Mouse (Mus musculus): ENCODE results near the gene Tmem11. TPM values are rescaled to one million over a fixed set of nuclear protein-coding genes. Genes with fewer than 3 reads are reported as not detected.

Gene Tmem11
- polyA plus RNA-seq, 1 experiment, result 46.6 TPM

GRCm38 (mm10) chr11:60841467-60842200 lies 37.4 kb downstream of the Tmem11 start:
- TF ChIP-seq POLR2A (IDR thresholded peaks at IDR 0.05; ENCODE audit: extremely low read depth, insufficient read depth, low read length) (no peak), CTCF (IDR thresholded peaks at IDR 0.05; ENCODE audit: extremely low read depth, insufficient read depth, low read length) (no peak)
- H3K4me1 ChIP-seq (ENCODE audit: control insufficient read depth, insufficient read depth, low read length), result no peaks in the 10 kb centered on the region
- H3K27ac ChIP-seq (ENCODE audit: insufficient read depth, low read length), result no peak overlapping the region
- H3K4me3 ChIP-seq (ENCODE audit: insufficient read depth, low read length), result no peak overlapping the region

DNA sequence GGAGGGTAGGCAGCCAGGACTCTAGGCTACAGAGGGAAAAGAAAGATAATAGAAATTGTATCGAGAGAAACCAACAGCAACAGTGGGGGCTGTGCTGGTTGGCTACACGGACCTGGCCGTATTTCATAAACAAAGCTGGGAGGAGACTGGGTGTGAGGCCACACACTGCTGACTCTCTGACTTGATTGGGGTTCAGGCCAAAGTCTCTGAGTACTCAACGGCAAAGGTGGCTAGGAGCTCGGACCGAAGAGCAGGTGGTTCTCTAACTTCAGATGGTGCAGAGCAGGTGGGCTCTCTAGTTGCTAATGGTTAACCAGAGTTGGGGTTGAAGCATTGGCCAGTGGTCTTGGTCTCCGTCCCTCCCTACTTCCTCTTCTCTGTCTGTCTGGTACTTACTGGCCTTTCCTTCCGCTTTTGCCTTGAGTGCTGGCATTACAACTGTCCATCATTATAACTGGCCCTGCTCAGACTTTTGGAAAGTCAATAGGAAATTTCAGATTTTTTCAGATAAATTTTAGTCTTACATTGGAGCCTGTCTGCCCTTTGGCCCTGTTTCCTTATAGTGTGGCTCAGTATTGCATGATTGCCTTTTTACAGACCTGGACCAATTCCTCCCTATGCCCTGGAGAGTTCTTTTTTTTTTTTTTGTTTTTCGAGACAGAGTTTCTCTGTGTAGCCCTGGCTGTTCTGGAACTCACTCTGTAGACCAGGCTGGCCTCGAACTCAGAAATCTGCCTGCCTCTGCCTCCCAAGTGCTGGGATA lies 41.2 kb downstream of the Tmem11 start:
- no peak overlapping the region for H3K4me3 ChIP-seq (ENCODE audit: insufficient read depth, low read length)
- H3K4me1 ChIP-seq (ENCODE audit: control insufficient read depth, insufficient read depth, low read length), result no peaks in the 10 kb centered on the region
- no peak overlapping the region for H3K27ac ChIP-seq (ENCODE audit: insufficient read depth, low read length)
- no peak for TF ChIP-seq POLR2A (IDR thresholded peaks at IDR 0.05; ENCODE audit: extremely low read depth, insufficient read depth, low read length)
- no peak for TF ChIP-seq CTCF (IDR thresholded peaks at IDR 0.05; ENCODE audit: extremely low read depth, insufficient read depth, low read length)

DNA sequence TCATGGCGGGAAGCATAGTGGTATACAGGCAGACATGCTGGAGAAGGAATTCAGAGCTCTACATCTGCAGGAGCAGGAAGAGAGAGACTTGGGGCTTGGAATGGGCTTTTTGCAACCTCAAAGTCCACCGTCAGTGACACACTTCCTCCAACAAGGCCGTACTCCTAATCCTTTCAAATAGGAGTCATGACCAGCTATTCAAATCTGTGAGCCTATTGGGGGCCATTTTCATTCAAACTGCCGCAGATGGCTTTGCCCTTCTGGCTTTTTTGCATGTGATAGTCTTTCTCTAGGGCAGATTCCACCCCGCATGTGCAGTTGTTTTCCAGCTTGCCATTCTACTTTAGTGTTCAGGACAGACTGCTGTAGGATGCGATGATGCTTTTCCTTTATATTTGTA lies 42.2 kb downstream of the Tmem11 start:
- H3K4me1 ChIP-seq (ENCODE audit: control insufficient read depth, insufficient read depth, low read length), result no peaks in the 10 kb centered on the region
- no peak overlapping the region for H3K4me3 ChIP-seq (ENCODE audit: insufficient read depth, low read length)
- no peak overlapping the region for H3K27ac ChIP-seq (ENCODE audit: insufficient read depth, low read length)
- TF ChIP-seq CTCF (IDR thresholded peaks at IDR 0.05; ENCODE audit: extremely low read depth, insufficient read depth, low read length) (no peak), POLR2A (IDR thresholded peaks at IDR 0.05; ENCODE audit: extremely low read depth, insufficient read depth, low read length) (no peak)

DNA sequence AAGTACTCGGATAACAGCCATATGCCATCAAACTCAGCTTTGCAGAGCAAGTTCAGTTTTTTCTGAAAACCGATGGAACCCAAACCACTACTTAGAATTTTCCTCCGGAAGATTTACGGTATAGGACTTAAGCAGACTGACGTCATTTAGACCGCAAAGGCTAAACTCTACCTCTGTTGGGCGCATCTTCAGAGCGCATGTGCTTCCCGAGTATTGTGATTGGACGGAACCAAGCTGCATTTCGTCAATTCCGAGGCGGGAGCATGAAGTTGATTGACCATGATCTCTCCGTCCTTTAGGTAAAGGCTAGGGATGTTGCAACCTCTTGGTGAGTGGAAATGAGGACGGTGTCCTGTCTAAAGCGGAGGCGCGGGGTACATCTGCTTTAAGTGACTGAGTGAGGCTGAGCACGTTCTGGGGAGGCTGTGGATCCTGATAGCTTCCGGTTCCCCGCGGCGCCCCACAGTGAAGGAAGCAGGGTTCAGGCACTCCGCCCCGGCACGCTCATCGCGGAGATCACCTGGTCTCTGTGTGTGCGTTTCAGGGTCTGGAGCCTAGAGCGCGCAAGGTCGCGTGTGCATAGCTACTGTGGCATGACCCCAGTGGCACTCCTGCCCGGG lies 48.5 kb downstream of the Tmem11 start, which contains the start of gene Dhrs7b:
TSS of gene Dhrs7b (plus strand) at position 199 of the 620 bp plus-strand sequence.
- TF ChIP-seq POLR2A (IDR thresholded peaks at IDR 0.05; ENCODE audit: extremely low read depth, insufficient read depth, low read length) (peak; percentile 60), CTCF (IDR thresholded peaks at IDR 0.05; ENCODE audit: extremely low read depth, insufficient read depth, low read length) (no peak)
- H3K4me1 ChIP-seq (ENCODE audit: control insufficient read depth, insufficient read depth, low read length), result peaks cover 2% of the 10 kb centered on the region; the same call in 1 of the 2 replicates
- peak within 1 kb of the TSS; percentile 67 for H3K27ac ChIP-seq (ENCODE audit: insufficient read depth, low read length)
- H3K4me3 ChIP-seq (ENCODE audit: insufficient read depth, low read length), result peak within 1 kb of the TSS; percentile 78

GRCm38 (mm10) chr11:60828903-60829302 lies 50.2 kb downstream of the Tmem11 start:
- Histone ChIP-seq H3K4me3 (ENCODE audit: insufficient read depth, low read length) (no peak overlapping the region), H3K4me1 (ENCODE audit: control insufficient read depth, insufficient read depth, low read length) (peaks cover 2% of the 10 kb centered on the region; the same call in 1 of the 2 replicates), H3K27ac (ENCODE audit: insufficient read depth, low read length) (no peak overlapping the region)
- TF ChIP-seq CTCF (IDR thresholded peaks at IDR 0.05; ENCODE audit: extremely low read depth, insufficient read depth, low read length) (no peak), POLR2A (IDR thresholded peaks at IDR 0.05; ENCODE audit: extremely low read depth, insufficient read depth, low read length) (no peak)

- no peak overlapping the region for H3K4me3 ChIP-seq (ENCODE audit: insufficient read depth, low read length)
- peaks cover 2% of the 10 kb centered on the region; the same call in 1 of the 2 replicates for H3K4me1 ChIP-seq (ENCODE audit: control insufficient read depth, insufficient read depth, low read length)
- no peak overlapping the region for H3K27ac ChIP-seq (ENCODE audit: insufficient read depth, low read length)
- TF ChIP-seq POLR2A (IDR thresholded peaks at IDR 0.05; ENCODE audit: extremely low read depth, insufficient read depth, low read length) (no peak), CTCF (IDR thresholded peaks at IDR 0.05; ENCODE audit: extremely low read depth, insufficient read depth, low read length) (no peak)
Measured at GRCm38 (mm10) chr11:60827241-60827945, 51.7 kb downstream of the Tmem11 start.

DNA sequence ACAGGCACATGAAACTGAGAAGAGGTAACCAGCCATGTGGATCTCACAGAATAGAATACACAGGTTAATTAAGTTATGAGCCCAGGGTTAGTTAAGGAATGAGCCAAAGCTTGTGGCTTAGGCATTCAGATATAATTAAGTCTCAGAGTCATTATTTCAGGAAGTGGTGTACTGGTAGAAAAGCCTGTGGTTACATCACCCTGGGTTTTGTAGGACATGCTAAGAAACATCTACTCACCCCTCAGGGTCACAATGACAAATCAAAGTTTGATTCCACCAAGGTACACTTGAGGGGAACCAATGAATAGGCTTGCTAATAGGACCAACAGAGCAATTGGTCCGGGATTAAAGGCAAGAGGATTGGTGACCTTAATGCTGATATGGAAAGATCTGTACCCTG lies 52.4 kb downstream of the Tmem11 start:
- no peak for TF ChIP-seq CTCF (IDR thresholded peaks at IDR 0.05; ENCODE audit: extremely low read depth, insufficient read depth, low read length)
- TF ChIP-seq POLR2A (IDR thresholded peaks at IDR 0.05; ENCODE audit: extremely low read depth, insufficient read depth, low read length), result no peak
- peaks cover 2% of the 10 kb centered on the region; the same call in 1 of the 2 replicates for H3K4me1 ChIP-seq (ENCODE audit: control insufficient read depth, insufficient read depth, low read length)
- no peak overlapping the region for H3K27ac ChIP-seq (ENCODE audit: insufficient read depth, low read length)
- H3K4me3 ChIP-seq (ENCODE audit: insufficient read depth, low read length), result no peak overlapping the region

DNA sequence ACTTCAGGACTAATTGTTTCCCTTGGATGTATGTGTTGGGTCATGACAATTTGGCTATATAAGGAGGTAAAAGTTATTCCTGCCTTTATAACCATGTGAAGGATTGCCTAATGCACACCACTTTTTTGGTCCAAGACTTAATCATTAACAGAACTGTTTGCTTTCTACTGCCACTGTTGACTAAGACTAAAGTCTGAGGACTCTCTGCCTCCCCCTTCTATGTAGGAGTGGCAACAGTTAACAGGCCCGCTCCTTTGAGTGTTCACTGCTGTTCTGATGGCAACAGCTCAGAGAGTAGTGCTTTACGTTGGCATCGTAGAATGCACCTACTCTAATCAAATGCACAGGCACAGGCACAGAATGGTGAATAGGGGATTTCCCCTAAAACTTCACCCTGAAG lies 53.9 kb downstream of the Tmem11 start:
- Histone ChIP-seq H3K4me3 (ENCODE audit: insufficient read depth, low read length) (no peak overlapping the region), H3K27ac (ENCODE audit: insufficient read depth, low read length) (no peak overlapping the region), H3K4me1 (ENCODE audit: control insufficient read depth, insufficient read depth, low read length) (no peaks in the 10 kb centered on the region)
- TF ChIP-seq POLR2A (IDR thresholded peaks at IDR 0.05; ENCODE audit: extremely low read depth, insufficient read depth, low read length) (no peak), CTCF (IDR thresholded peaks at IDR 0.05; ENCODE audit: extremely low read depth, insufficient read depth, low read length) (no peak)

GRCm38 (mm10) chr11:60823771-60824170 lies 55.3 kb downstream of the Tmem11 start:
- Histone ChIP-seq H3K27ac (ENCODE audit: insufficient read depth, low read length) (no peak overlapping the region), H3K4me1 (ENCODE audit: control insufficient read depth, insufficient read depth, low read length) (no peaks in the 10 kb centered on the region), H3K4me3 (ENCODE audit: insufficient read depth, low read length) (no peak overlapping the region)
- TF ChIP-seq POLR2A (IDR thresholded peaks at IDR 0.05; ENCODE audit: extremely low read depth, insufficient read depth, low read length), result no peak
- TF ChIP-seq CTCF (IDR thresholded peaks at IDR 0.05; ENCODE audit: extremely low read depth, insufficient read depth, low read length), result no peak

All from cortical plate, adult 2 months (tissue).